Mouse (Mus musculus) small intestine, adult 2 months (tissue): ENCODE measurements around the gene Tbc1d5. TPM values are rescaled to one million over a fixed set of nuclear protein-coding genes. Genes with fewer than 3 reads are reported as not detected.

Source experiments
- H3K27ac ChIP-seq: fragments of 200-500 bp; 2 replicates; pipeline ENCODE4 v1.5.1; 2012; ENCODE audit warnings: low read depth, low read length, control low read depth, inconsistent platforms; ENCODE audit not compliant: insufficient read depth
- H3K27me3 ChIP-seq: fragments of 200-500 bp; 2 replicates; pipeline ENCODE4 v1.6.1; 2012; ENCODE audit warnings: mild to moderate bottlenecking, moderate library complexity, low read length, inconsistent platforms; ENCODE audit not compliant: control insufficient read depth, insufficient read depth
- H3K36me3 ChIP-seq: fragments of 200-500 bp; 2 replicates; pipeline ENCODE4 v1.6.1; 2012; ENCODE audit warnings: mild to moderate bottlenecking, low read length, control low read depth, inconsistent platforms; ENCODE audit not compliant: control insufficient read depth, insufficient read depth
- H3K4me1 ChIP-seq: fragments of 200-500 bp; 2 replicates; pipeline ENCODE4 v1.6.1; 2012; ENCODE audit warnings: low read length, inconsistent platforms, mixed read lengths; ENCODE audit not compliant: control insufficient read depth, insufficient read depth, insufficient read length
- H3K4me3 ChIP-seq: fragments of 200-500 bp; 2 replicates; pipeline ENCODE4 v1.5.1; 2012; ENCODE audit warnings: low read depth, mild to moderate bottlenecking, control low read depth, inconsistent platforms, low read length, moderate library complexity
- CTCF ChIP-seq: fragments of 200-500 bp; IDR thresholded peaks from 2 replicates; pipeline ENCODE4 v1.5.1; 2012; ENCODE audit warnings: low read depth, mild to moderate bottlenecking, control low read depth, inconsistent platforms, low read length, moderate library complexity, mixed read lengths; ENCODE audit not compliant: insufficient replicate concordance, insufficient read length; ENCODE audit errors: extremely low read depth
- POLR2A ChIP-seq: fragments of 200-500 bp; IDR thresholded peaks from 2 replicates; pipeline ENCODE4 v1.6.1; 2012; ENCODE audit warnings: low read depth, mild to moderate bottlenecking, control low read depth, inconsistent platforms, low read length, moderate library complexity
- WGBS: fragments of 180-500 bp; shearing (Covaris S2); methylation state at CpG from one replicate; pipeline ENCODE4 v1.1.7; 2018; 5-methylcytosine and 5-hydroxymethylcytosine counted together
- polyA plus RNA-seq: library from polyadenylated mRNA; depleted of rRNA; stranded (reverse); fragments of >200 nt; gene quantifications from 2 replicates; pipeline ENCODE4 v1.2.3, GENCODE M21; 2012

Tbc1d5 gene
- polyA plus RNA-seq, 1 experiment, result 6.1 TPM

GRCm38 (mm10) chr17:50684960-50685645 lies 494.0 kb downstream of the Tbc1d5 start:
- Histone ChIP-seq H3K27me3 (no peaks in the 10 kb centered on the region), H3K4me1 (peaks cover 22% of the 10 kb centered on the region), H3K36me3 (0 out of 2 replicates have a peak, but pooled peaks cover 5% of the 10 kb centered on the region), H3K27ac (peak overlapping the region; percentile 81), H3K4me3 (no peak overlapping the region)
- WGBS, result 35% methylated on average over 7 of the region's 7 CpGs
- TF ChIP-seq POLR2A (no peak), CTCF (no peak)
